ENCODE assay signal across 10 mouse cellular contexts in genomic region chr10:75021138-75021537, GRCm38 (mm10). TPM values are rescaled to one million over a fixed set of nuclear protein-coding genes. Genes with fewer than 3 reads are reported as not detected.
DNase-seq lines count a peak whose midpoint lies in the region; ATAC-seq and TF ChIP-seq lines count a peak whose summit lies in the region.
"Had no signal": no experiment of that assay in that cellular context is flagged by ENCODE, and none has a peak within 500 bp of the region (broad histone marks: within the 10 kb centered on the region; RNA-seq: fewer than 3 reads in every experiment).

No protein-coding gene starts in this region.

- H3K27me3 ChIP-seq in CH12.LX (replicated peaks) = no peaks in the 10 kb centered on the region
- no peaks in the 10 kb centered on the region for H3K27me3 ChIP-seq in embryonic facial prominence, embryonic 14.5 days (replicated peaks; ENCODE audit: control insufficient read depth, insufficient read depth, low read length)
- H3K27me3 ChIP-seq in hindbrain, embryonic 10.5 days (ENCODE audit: insufficient read depth, poor library complexity, severe bottlenecking) = no peaks in the 10 kb centered on the region
- no peaks in the 10 kb centered on the region for H3K27me3 ChIP-seq in lung, embryonic 16.5 days (ENCODE audit: control insufficient read depth, insufficient read depth, low read depth, low read length)

- H3K4me1 ChIP-seq in CH12.LX (ENCODE audit: control insufficient read depth in 1 of 2, insufficient read depth in 2 of 2) = no peaks in the 10 kb centered on the region; a peak in 1 of 4 replicates
- no peaks in the 10 kb centered on the region for H3K4me1 ChIP-seq in embryonic facial prominence, embryonic 14.5 days (ENCODE audit: control insufficient read depth, insufficient read depth, low read length)
- H3K4me1 ChIP-seq in hindbrain, embryonic 10.5 days (replicated peaks) = 0 out of 2 replicates have a peak, but pooled peaks cover 3% of the 10 kb centered on the region
- H3K4me1 ChIP-seq in lung, embryonic 16.5 days (replicated peaks; ENCODE audit: control insufficient read depth, insufficient read depth, low read length) = no peaks in the 10 kb centered on the region
- H3K4me1 ChIP-seq: embryonic facial prominence, embryonic 15.5 days had no signal

- no peaks in the 10 kb centered on the region for H3K79me2 ChIP-seq in CH12.LX (replicated peaks; ENCODE audit: control insufficient read depth, extremely low read depth, insufficient read depth, poor library complexity, severe bottlenecking)

- TF ChIP-seq RAD21 in CH12.LX (IDR thresholded peaks at IDR 0.05; ENCODE audit: low read depth, low read length) = no peak; the same call in none of the 2 replicates

- peaks cover 5% of the 10 kb centered on the region for H3K9me3 ChIP-seq in CH12.LX (replicated peaks; ENCODE audit: low read length)
- no peaks in the 10 kb centered on the region for H3K9me3 ChIP-seq in embryonic facial prominence, embryonic 14.5 days (ENCODE audit: control insufficient read depth, low read length)
- H3K9me3 ChIP-seq in hindbrain, embryonic 10.5 days = no peaks in the 10 kb centered on the region
- H3K9me3 ChIP-seq in lung, embryonic 16.5 days (ENCODE audit: control insufficient read depth, low read length) = no peaks in the 10 kb centered on the region
- H3K9me3 ChIP-seq: embryonic facial prominence, embryonic 15.5 days had no signal

- H3K4me2 ChIP-seq in CH12.LX (ENCODE audit: insufficient read depth, low read depth, poor library complexity, severe bottlenecking) = no peak overlapping the region
- H3K4me2 ChIP-seq in embryonic facial prominence, embryonic 14.5 days (ENCODE audit: low read depth, low read length) = no peak overlapping the region
- no peak overlapping the region for H3K4me2 ChIP-seq in lung, embryonic 16.5 days (ENCODE audit: low read depth, low read length)
- H3K4me2 ChIP-seq: embryonic facial prominence, embryonic 15.5 days had no signal

- TF ChIP-seq POLR2A in CH12.LX (IDR thresholded peaks at IDR 0.05; ENCODE audit: low read depth, low read length) = no peak

- peak; percentile 70 for DNase-seq in CH12.LX (ENCODE audit: extremely low read depth)
- DNase-seq in adrenal gland, postnatal 36 days = peak; percentile 81 to 88
- DNase-seq in embryonic facial prominence, embryonic 14.5 days (ENCODE audit: low spot score) = peak; percentile 64
- peak; percentile 75 for DNase-seq in hindbrain, embryonic 10.5 days (ENCODE audit: low spot score)
- peak; percentile 62 to 90 for DNase-seq in layer of hippocampus, adult 2 months (ENCODE audit: low spot score in 2 of 2)
- DNase-seq in retina, adult 2 months (ENCODE audit: low read depth, low spot score) = peak; percentile 56
- DNase-seq in thymus, postnatal 36 days = peak; percentile 51 to 64

- TF ChIP-seq CTCF in CH12.LX (conservative IDR thresholded peaks at IDR 0.05 in 1 of 2, IDR thresholded peaks at IDR 0.05 in 1 of 2; ENCODE audit: low read depth in 2 of 2, low read length in 2 of 2) = peak; percentile 85 to 98
- TF ChIP-seq CTCF in layer of hippocampus, adult 2 months (conservative IDR thresholded peaks at IDR 0.05) = peak; percentile 97

- H3K36me3 ChIP-seq in CH12.LX (replicated peaks in 1 of 2; ENCODE audit: control insufficient read depth in 1 of 2, insufficient read depth in 1 of 2, low read length in 1 of 2) = no peaks in the 10 kb centered on the region
- no peaks in the 10 kb centered on the region for H3K36me3 ChIP-seq in embryonic facial prominence, embryonic 14.5 days (ENCODE audit: control insufficient read depth, insufficient read depth, low read length)
- H3K36me3 ChIP-seq in hindbrain, embryonic 10.5 days = no peaks in the 10 kb centered on the region
- H3K36me3 ChIP-seq in lung, embryonic 16.5 days (ENCODE audit: control insufficient read depth, insufficient read depth, low read length) = no peaks in the 10 kb centered on the region
- H3K36me3 ChIP-seq: embryonic facial prominence, embryonic 15.5 days had no signal

- no peak overlapping the region for H3K4me3 ChIP-seq in CH12.LX (replicated peaks in 1 of 3; ENCODE audit: low read depth in 2 of 3, low read length in 2 of 3, poor library complexity in 1 of 3)
- no peak overlapping the region for H3K4me3 ChIP-seq in embryonic facial prominence, embryonic 14.5 days (ENCODE audit: low read depth, low read length)
- H3K4me3 ChIP-seq in hindbrain, embryonic 10.5 days = no peak overlapping the region
- H3K4me3 ChIP-seq in layer of hippocampus, adult 2 months = no peak overlapping the region
- no peak overlapping the region for H3K4me3 ChIP-seq in lung, embryonic 16.5 days (ENCODE audit: low read length)
- H3K4me3 ChIP-seq: embryonic facial prominence, embryonic 15.5 days had no signal

- in situ Hi-C loops in CH12.LX (cut with MboI; ENCODE audit: low pct_ligation_motif_present, low pct_unique_long_range_greater_than_20kb, low sequenced_read_pairs) = loop anchor here (5.0 kb wide), 1 partner anchor 84 kb away; no protein-coding TSS in a partner anchor

- TF ChIP-seq EP300 in CH12.LX (IDR thresholded peaks at IDR 0.05; ENCODE audit: low read length) = no peak

- 13% methylated on average over 6 of the region's 6 CpGs for WGBS in embryonic facial prominence, embryonic 14.5 days
- 16% methylated on average over 6 of the region's 6 CpGs for WGBS in hindbrain, embryonic 10.5 days
- 8% methylated on average over 6 of the region's 6 CpGs for WGBS in lung, embryonic 16.5 days

- no peak overlapping the region for H3K9ac ChIP-seq in CH12.LX (ENCODE audit: insufficient read depth, low read depth)
- no peak overlapping the region for H3K9ac ChIP-seq in embryonic facial prominence, embryonic 14.5 days (ENCODE audit: low read depth, low read length)
- H3K9ac ChIP-seq in lung, embryonic 16.5 days (ENCODE audit: low read length) = no peak overlapping the region
- H3K9ac ChIP-seq: embryonic facial prominence, embryonic 15.5 days had no signal

- dilution Hi-C loops in CH12.LX (cut with MboI; ENCODE audit: extremely low pct_ligation_motif_present, extremely low pct_unique_long_range_greater_than_20kb, low sequenced_read_pairs) = no loop called here

- ATAC-seq in embryonic facial prominence, embryonic 14.5 days (ENCODE audit: low read depth) = peak; percentile 39; the same call in 1 of the 2 replicates
- peak; percentile 59 for ATAC-seq in lung, embryonic 16.5 days (ENCODE audit: low read depth)

- H3K27ac ChIP-seq in CH12.LX (ENCODE audit: insufficient read depth, low read depth) = no peak overlapping the region
- no peak overlapping the region for H3K27ac ChIP-seq in embryonic facial prominence, embryonic 14.5 days (replicated peaks; ENCODE audit: low read depth, low read length)
- no peak overlapping the region for H3K27ac ChIP-seq in hindbrain, embryonic 10.5 days
- no peak overlapping the region for H3K27ac ChIP-seq in layer of hippocampus, adult 2 months
- H3K27ac ChIP-seq in lung, embryonic 16.5 days (ENCODE audit: low read length) = no peak overlapping the region
- H3K27ac ChIP-seq: embryonic facial prominence, embryonic 15.5 days had no signal

TF ChIP-seq in CH12.LX, 34 proteins besides CTCF, POLR2A, EP300 and RAD21 (continues in another document):
- TF ChIP-seq HCFC1 (IDR thresholded peaks at IDR 0.05; ENCODE audit: low read depth, low read length) (no peak), UBTF (IDR thresholded peaks at IDR 0.05; ENCODE audit: low read depth, low read length) (no peak), ELF1 (IDR thresholded peaks at IDR 0.05; ENCODE audit: low read depth, low read length) (no peak), PAX5 (IDR thresholded peaks at IDR 0.05; ENCODE audit: low read length) (no peak), CHD2 (IDR thresholded peaks at IDR 0.05; ENCODE audit: low read length) (no peak)

RNA-seq across cellular contexts. Expression of gene Rsph14, which starts 11.2 kb away (rescaled TPM):
- 0.13 TPM in 1 of 2 replicates, not detected in the other for total RNA-seq in CH12.LX (2012; rRNA removed)
- total RNA-seq in CH12.LX (2014; rRNA removed) = not detected in 2 replicates
- not detected in 2 replicates for polyA plus RNA-seq in CH12.LX (2012; ENCODE audit: insufficient read length, low read depth)
- under 1 TPM; 0.56 TPM for total RNA-seq in adrenal gland, postnatal 36 days (2021)
- polyA plus RNA-seq in embryonic facial prominence, embryonic 14.5 days (2014; fragmentation: Nextera tagmentation; extraction: Ambion mirVana) = 0.39 and 2.4 TPM in 2 replicates
- polyA plus RNA-seq in hindbrain, embryonic 10.5 days (2016; fragmentation: Nextera tagmentation; extraction: Ambion mirVana) = 0.20 and 1.0 TPM in 2 replicates
- total RNA-seq in layer of hippocampus, adult 2 months (2021) = under 1 TPM; 0.34 to 1.00 TPM
- polyA plus RNA-seq in lung, embryonic 16.5 days (2015; fragmentation: Nextera tagmentation; extraction: Ambion mirVana) = 3.3 and 5.0 TPM in 2 replicates
- polyA plus RNA-seq: stomach, embryonic 16.5 days had no signal

RNA-seq across cellular contexts. Expression of gene Rab36, which starts 15.7 kb away (rescaled TPM):
- total RNA-seq in CH12.LX (2012; rRNA removed) (0.59 and 0.67 TPM in 2 replicates), CH12.LX (2014; rRNA removed) (0.07 and 0.34 TPM in 2 replicates)
- polyA plus RNA-seq in CH12.LX (2012; ENCODE audit: insufficient read length, low read depth) = 1.2 and 1.5 TPM in 2 replicates
- 10 to 100 TPM; 11.9 to 14.9 TPM for total RNA-seq in adrenal gland, postnatal 36 days (2021)
- 6.7 and 8.7 TPM in 2 replicates for polyA plus RNA-seq in embryonic facial prominence, embryonic 14.5 days (2014; fragmentation: Nextera tagmentation; extraction: Ambion mirVana)
- 9.8 and 10.6 TPM in 2 replicates for polyA plus RNA-seq in hindbrain, embryonic 10.5 days (2016; fragmentation: Nextera tagmentation; extraction: Ambion mirVana)
- 10 to 100 TPM; 33.6 to 34.6 TPM for total RNA-seq in layer of hippocampus, adult 2 months (2021)
- 12.9 and 13.2 TPM in 2 replicates for polyA plus RNA-seq in lung, embryonic 16.5 days (2015; fragmentation: Nextera tagmentation; extraction: Ambion mirVana)

RNA-seq across cellular contexts. Expression of gene Bcr, which starts 39.3 kb away (rescaled TPM):
- total RNA-seq in CH12.LX (2012; rRNA removed) = 18.2 and 22.1 TPM in 2 replicates
- total RNA-seq in CH12.LX (2014; rRNA removed) = 4.0 and 4.3 TPM in 2 replicates
- 18.6 and 20.0 TPM in 2 replicates for polyA plus RNA-seq in CH12.LX (2012; ENCODE audit: insufficient read length, low read depth)
- 10 to 100 TPM; 33.8 to 47.7 TPM for total RNA-seq in adrenal gland, postnatal 36 days (2021)
- 6.7 and 8.1 TPM in 2 replicates for polyA plus RNA-seq in embryonic facial prominence, embryonic 14.5 days (2014; fragmentation: Nextera tagmentation; extraction: Ambion mirVana)
- polyA plus RNA-seq in hindbrain, embryonic 10.5 days (2016; fragmentation: Nextera tagmentation; extraction: Ambion mirVana) = 6.6 and 7.8 TPM in 2 replicates
- total RNA-seq in layer of hippocampus, adult 2 months (2021) = 100 to 1,000 TPM; 116 to 124 TPM
- 11.2 and 14.3 TPM in 2 replicates for polyA plus RNA-seq in lung, embryonic 16.5 days (2015; fragmentation: Nextera tagmentation; extraction: Ambion mirVana)

RNA-seq across cellular contexts. Expression of gene Gnaz, which starts 54.2 kb away (rescaled TPM):
- total RNA-seq in CH12.LX (2012; rRNA removed) = 36.9 and 49.9 TPM in 2 replicates
- 4.3 and 5.5 TPM in 2 replicates for total RNA-seq in CH12.LX (2014; rRNA removed)
- polyA plus RNA-seq in CH12.LX (2012; ENCODE audit: insufficient read length, low read depth) = 2.7 TPM in 2 replicates
- total RNA-seq in adrenal gland, postnatal 36 days (2021) = 1 to 10 TPM; 3.2 to 3.7 TPM
- 3.8 and 4.2 TPM in 2 replicates for polyA plus RNA-seq in embryonic facial prominence, embryonic 14.5 days (2014; fragmentation: Nextera tagmentation; extraction: Ambion mirVana)
- polyA plus RNA-seq in hindbrain, embryonic 10.5 days (2016; fragmentation: Nextera tagmentation; extraction: Ambion mirVana) = 9.9 and 15.0 TPM in 2 replicates
- 100 to 1,000 TPM in 1 of 2 experiments, 10 to 100 TPM in 1; 96.7 to 106 TPM for total RNA-seq in layer of hippocampus, adult 2 months (2021)
- 1.9 and 2.1 TPM in 2 replicates for polyA plus RNA-seq in lung, embryonic 16.5 days (2015; fragmentation: Nextera tagmentation; extraction: Ambion mirVana)
